Mouse (Mus musculus) limb, embryonic 15.5 days (tissue): ENCODE results near the gene Dok7. TPM values are rescaled to one million over a fixed set of nuclear protein-coding genes. Genes with fewer than 3 reads are reported as not detected.

ENCODE experiments used
- ATAC-seq: fragments of 200-750 bp; cut with Nextera tagmentation; 2 replicates; pipeline ENCODE4 v1.8.0; 2017; ENCODE audit warnings: low read depth, moderate TSS enrichment; ENCODE audit not compliant: insufficient number of reproducible peaks, low FRiP score, low TSS enrichment
- H3K27ac ChIP-seq: fragments of 300-500 bp; sonication (generic); 2 replicates; pipeline ENCODE4 v1.5.1; 2015; ENCODE audit warnings: moderate library complexity, mild to moderate bottlenecking, inconsistent platforms
- H3K27me3 ChIP-seq: fragments of 300-500 bp; sonication (generic); 2 replicates; pipeline ENCODE4 v1.6.1; 2015; ENCODE audit warnings: inconsistent platforms
- H3K36me3 ChIP-seq: fragments of 300-500 bp; sonication (generic); 2 replicates; pipeline ENCODE4 v1.6.1; 2015; ENCODE audit warnings: inconsistent platforms
- H3K4me1 ChIP-seq: fragments of 300-500 bp; sonication (generic); 2 replicates; pipeline ENCODE4 v1.6.1; 2015; ENCODE audit warnings: inconsistent platforms
- H3K4me2 ChIP-seq: fragments of 300-500 bp; sonication (generic); 2 replicates; pipeline ENCODE4 v1.6.1; 2015; ENCODE audit warnings: mild to moderate bottlenecking, inconsistent platforms
- H3K4me3 ChIP-seq: fragments of 300-500 bp; sonication (generic); 2 replicates; pipeline ENCODE4 v1.5.1; 2015; ENCODE audit warnings: mild to moderate bottlenecking, inconsistent platforms
- H3K9ac ChIP-seq: fragments of 300-500 bp; sonication (generic); 2 replicates; pipeline ENCODE4 v1.6.1; 2015; ENCODE audit warnings: inconsistent platforms
- H3K9me3 ChIP-seq: fragments of 300-500 bp; sonication (generic); 2 replicates; pipeline ENCODE4 v1.6.1; 2016; ENCODE audit warnings: inconsistent platforms
- WGBS: fragments of 180-500 bp; shearing (Covaris S2); methylation state at CpG from one replicate; pipeline ENCODE4 v1.1.7; 2015; 5-methylcytosine and 5-hydroxymethylcytosine counted together
- microRNA-seq: library from miRNA; unstranded; fragments of <30 nt; microRNA quantifications from one replicate; pipeline ENCODE4, GENCODE M21; 2016
- polyA plus RNA-seq: library from polyadenylated mRNA; unstranded; fragments of >200 nt; fragmentation: Nextera tagmentation; extraction: Ambion mirVana; gene quantifications from 2 replicates; pipeline ENCODE4 v1.2.1, GENCODE M21; 2015

The Dok7 gene
- polyA plus RNA-seq, 1 experiment from 2014 or later: 5.5 TPM

- H3K4me3 ChIP-seq: no peak overlapping the region
- ATAC-seq: no peak
- H3K27ac ChIP-seq: no peak overlapping the region
- no peaks in the 10 kb centered on the region for H3K9me3 ChIP-seq
- no peak overlapping the region for H3K9ac ChIP-seq
- no peaks in the 10 kb centered on the region for H3K27me3 ChIP-seq
- H3K4me1 ChIP-seq: peaks cover 4% of the 10 kb centered on the region; the same call in 1 of the 2 replicates
- no peak overlapping the region for H3K4me2 ChIP-seq
- WGBS: 84% methylated on average over 16 of the region's 16 CpGs
- no peaks in the 10 kb centered on the region for H3K36me3 ChIP-seq
These were observed 72.6 kb downstream of the Dok7 start for GRCm38 (mm10) chr5:35129208-35129607.

GRCm38 (mm10) chr5:35129767-35130191 lies 73.2 kb downstream of the Dok7 start:
- Histone ChIP-seq H3K9ac (no peak overlapping the region), H3K4me1 (peaks cover 4% of the 10 kb centered on the region; the same call in 1 of the 2 replicates), H3K4me3 (no peak overlapping the region), H3K36me3 (no peaks in the 10 kb centered on the region), H3K27ac (no peak overlapping the region), H3K27me3 (no peaks in the 10 kb centered on the region), H3K4me2 (no peak overlapping the region), H3K9me3 (no peaks in the 10 kb centered on the region)
- WGBS: 87% methylated on average over 7 of the region's 7 CpGs
- ATAC-seq: no peak

GRCm38 (mm10) chr5:35131237-35131636 lies 74.7 kb downstream of the Dok7 start:
- no peaks in the 10 kb centered on the region for H3K27me3 ChIP-seq
- 18% methylated on average over 1 of the region's 1 CpGs for WGBS
- no peak for ATAC-seq
- H3K9ac ChIP-seq: no peak overlapping the region
- H3K4me2 ChIP-seq: no peak overlapping the region
- H3K9me3 ChIP-seq: no peaks in the 10 kb centered on the region
- peaks cover 4% of the 10 kb centered on the region; the same call in 1 of the 2 replicates for H3K4me1 ChIP-seq
- no peaks in the 10 kb centered on the region for H3K36me3 ChIP-seq
- H3K4me3 ChIP-seq: no peak overlapping the region
- no peak overlapping the region for H3K27ac ChIP-seq

GRCm38 (mm10) chr5:35131773-35132172 lies 75.2 kb downstream of the Dok7 start:
- no peak overlapping the region for H3K4me3 ChIP-seq
- no peaks in the 10 kb centered on the region for H3K36me3 ChIP-seq
- no peaks in the 10 kb centered on the region for H3K9me3 ChIP-seq
- 9% methylated on average over 7 of the region's 7 CpGs for WGBS
- no peak overlapping the region for H3K9ac ChIP-seq
- no peaks in the 10 kb centered on the region for H3K27me3 ChIP-seq
- H3K4me2 ChIP-seq: no peak overlapping the region
- H3K27ac ChIP-seq: no peak overlapping the region
- H3K4me1 ChIP-seq: peaks cover 4% of the 10 kb centered on the region; the same call in 1 of the 2 replicates
- no peak for ATAC-seq

- Histone ChIP-seq H3K4me3 (no peak overlapping the region), H3K4me1 (peaks cover 4% of the 10 kb centered on the region; the same call in 1 of the 2 replicates), H3K9ac (no peak overlapping the region), H3K9me3 (no peaks in the 10 kb centered on the region), H3K4me2 (no peak overlapping the region), H3K27ac (no peak overlapping the region), H3K27me3 (no peaks in the 10 kb centered on the region), H3K36me3 (no peaks in the 10 kb centered on the region)
- no peak for ATAC-seq
- 92% methylated on average over 9 of the region's 9 CpGs for WGBS
These were observed 75.9 kb downstream of the Dok7 start for GRCm38 (mm10) chr5:35132278-35132980.

- Histone ChIP-seq H3K4me1 (peaks cover 8% of the 10 kb centered on the region; the same call in 1 of the 2 replicates), H3K4me3 (no peak overlapping the region), H3K9ac (no peak overlapping the region), H3K36me3 (no peaks in the 10 kb centered on the region), H3K27me3 (no peaks in the 10 kb centered on the region), H3K4me2 (no peak overlapping the region), H3K27ac (no peak overlapping the region), H3K9me3 (no peaks in the 10 kb centered on the region)
- 87% methylated on average over 4 of the region's 4 CpGs for WGBS
- no peak for ATAC-seq
These were observed 76.9 kb downstream of the Dok7 start for GRCm38 (mm10) chr5:35133468-35133867.

GRCm38 (mm10) chr5:35134286-35134685 lies 77.7 kb downstream of the Dok7 start:
- no peaks in the 10 kb centered on the region for H3K36me3 ChIP-seq
- H3K27me3 ChIP-seq: no peaks in the 10 kb centered on the region
- H3K9ac ChIP-seq: no peak overlapping the region
- WGBS: 58% methylated on average over 3 of the region's 3 CpGs
- peaks cover 8% of the 10 kb centered on the region; the same call in 1 of the 2 replicates for H3K4me1 ChIP-seq
- H3K4me2 ChIP-seq: no peak overlapping the region
- ATAC-seq: no peak
- no peak overlapping the region for H3K27ac ChIP-seq
- H3K4me3 ChIP-seq: no peak overlapping the region
- H3K9me3 ChIP-seq: no peaks in the 10 kb centered on the region

- H3K27ac ChIP-seq: no peak overlapping the region
These were observed 79.3 kb downstream of the Dok7 start for GRCm38 (mm10) chr5:35135903-35136302.

More at GRCm38 (mm10) chr5:35135903-35136302, 79.3 kb downstream of the Dok7 start:
- Histone ChIP-seq H3K4me1 (peaks cover 8% of the 10 kb centered on the region; the same call in 1 of the 2 replicates), H3K36me3 (no peaks in the 10 kb centered on the region), H3K4me3 (no peak overlapping the region), H3K27me3 (no peaks in the 10 kb centered on the region), H3K4me2 (no peak overlapping the region), H3K9me3 (no peaks in the 10 kb centered on the region), H3K9ac (no peak overlapping the region)
- WGBS: 51% methylated on average over 5 of the region's 5 CpGs
- no peak for ATAC-seq

Small RNAs within 50 kb of the gene (microRNA-seq; reads per million reads assigned to microRNA genes)
- 4.3 reads per million, percentile 13 among the genes with 10 or more reads in this experiment for gene Mir3097

Other genes starting within 250 kb of the Dok7 start
- 0.68 and 0.82 TPM in 2 replicates for gene Msantd1, start 148.8 kb upstream of the Dok7 start, polyA plus RNA-seq
- gene Rgs12, start 107.3 kb upstream of the Dok7 start, polyA plus RNA-seq: 36.4 and 37.5 TPM in 2 replicates
- gene Hgfac, start 15.3 kb upstream of the Dok7 start, polyA plus RNA-seq: 0.37 and 0.49 TPM in 2 replicates
- 125 and 141 TPM in 2 replicates for gene Lrpap1, start 49.0 kb downstream of the Dok7 start, polyA plus RNA-seq
- gene Adra2c, start 221.6 kb downstream of the Dok7 start, polyA plus RNA-seq: not detected in 2 replicates